Mouse (Mus musculus) urinary bladder, postnatal 10 days (tissue): ENCODE data around the gene Nepn.

Experiments used
- DNase-seq: peaks from one replicate; pipeline ENCODE4 v3.0.0; 2022; ENCODE audit warnings: low spot score

Gene Nepn

DNA sequence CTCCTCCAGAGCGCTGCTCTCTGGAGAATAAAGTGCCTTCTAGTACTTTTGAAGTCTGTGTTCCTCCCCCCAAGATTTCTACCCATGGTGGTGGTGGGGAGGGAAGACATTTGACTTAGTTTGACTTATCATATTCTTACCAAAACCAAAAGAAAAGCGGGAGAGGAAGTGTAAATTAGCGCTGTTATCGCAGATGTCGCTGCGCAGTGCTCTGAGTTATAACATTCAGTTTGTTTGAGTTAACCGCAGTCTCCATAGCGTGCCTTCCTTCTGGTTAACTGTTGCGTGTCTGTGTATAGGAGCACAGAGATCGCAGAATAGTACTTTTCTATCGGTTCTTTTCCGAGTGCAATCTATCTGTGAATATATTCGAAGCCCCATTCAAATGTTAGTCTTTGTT is 16.4 kb downstream of the Nepn start:
- DNase-seq: no peak

GRCm38 (mm10) chr10:52407526-52407925 is 18.8 kb downstream of the Nepn start:
- no peak for DNase-seq

GRCm38 (mm10) chr10:52415020-52415419 is 26.2 kb downstream of the Nepn start:
- no peak for DNase-seq

DNA sequence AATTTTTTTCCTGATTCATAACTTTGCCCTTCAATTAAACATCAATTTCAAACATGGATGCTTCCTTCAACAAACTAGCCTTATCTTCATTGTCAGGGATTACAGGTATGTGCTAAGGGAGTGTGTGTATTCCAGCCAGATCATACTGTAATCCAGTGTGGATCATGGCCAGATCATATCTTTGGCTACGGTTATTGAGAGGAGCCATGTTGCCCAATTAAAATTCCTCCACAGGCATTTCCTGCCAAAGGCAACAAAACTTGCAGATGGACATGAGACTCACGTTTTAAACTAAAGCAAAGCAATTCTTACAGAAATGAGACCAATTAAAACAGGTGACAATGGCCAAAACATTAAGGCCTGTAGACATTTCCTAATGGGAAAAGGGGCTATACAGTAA is 27.7 kb downstream of the Nepn start:
- no peak for DNase-seq

- peak; percentile 88 for DNase-seq
Measured at GRCm38 (mm10) chr10:52417299-52417997, 28.7 kb downstream of the Nepn start, which contains the start of gene Nus1. TSS of gene Nus1 (plus strand) at chr10:52417547.

GRCm38 (mm10) chr10:52417998-52418860 is 29.5 kb downstream of the Nepn start:
- DNase-seq: no peak

- DNase-seq: no peak
Measured at GRCm38 (mm10) chr10:52418931-52419330, 30.2 kb downstream of the Nepn start.

DNA sequence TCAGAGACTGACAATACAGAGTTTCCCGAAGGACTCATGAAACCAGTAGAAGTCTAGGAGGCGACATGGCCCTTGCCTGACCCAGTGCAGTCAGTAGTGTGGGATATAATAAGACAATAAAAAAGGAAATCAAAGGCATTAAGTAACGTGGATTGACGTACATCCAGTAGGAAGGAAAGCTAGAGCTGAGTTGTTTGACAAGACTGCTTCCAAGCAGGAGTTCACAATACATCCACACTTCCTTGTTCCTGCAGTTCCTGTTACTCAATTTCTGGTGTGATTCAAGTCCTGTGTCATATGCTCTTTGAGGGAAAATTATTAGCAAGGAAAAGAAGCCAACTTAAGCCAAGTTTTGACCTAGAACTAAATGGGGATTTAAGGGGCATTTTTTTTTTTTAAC is 30.6 kb downstream of the Nepn start:
- no peak for DNase-seq

DNA sequence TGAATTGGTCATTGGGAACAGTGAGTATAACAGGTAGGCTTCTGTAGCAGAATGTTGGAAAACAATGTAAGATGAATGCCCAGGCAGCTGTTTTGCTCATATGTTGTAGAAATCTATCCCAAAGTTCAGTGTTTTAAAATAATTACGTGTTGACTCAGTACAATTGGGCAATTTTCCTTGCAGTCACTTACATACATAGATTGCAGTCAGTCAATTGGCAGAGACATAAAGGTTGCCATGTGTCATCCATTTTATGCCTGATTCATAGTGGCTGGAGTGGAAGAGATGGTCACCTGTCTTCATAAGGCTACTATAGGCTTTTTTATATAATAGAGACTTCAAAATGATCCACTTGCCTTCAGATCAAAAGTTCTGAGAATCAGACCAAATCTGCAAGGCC is 31.8 kb downstream of the Nepn start:
- DNase-seq: no peak

DNA sequence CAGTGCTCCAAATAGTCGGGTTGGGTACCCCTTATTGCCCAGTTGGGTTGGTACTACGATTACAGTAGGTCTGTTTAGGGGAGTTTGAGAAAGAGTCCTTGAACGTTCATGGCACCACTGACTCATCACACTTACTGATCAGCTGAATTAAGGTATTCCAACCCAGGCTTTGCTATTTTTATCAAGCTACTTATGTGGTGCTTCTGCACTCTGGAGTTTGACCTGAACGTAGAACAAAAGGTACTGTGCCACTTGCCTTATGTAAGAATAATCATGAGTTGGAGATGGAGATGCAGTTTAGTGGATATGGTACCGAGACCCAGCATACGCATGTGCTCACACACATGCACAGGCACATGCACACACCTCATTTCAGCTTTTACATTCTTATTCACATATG is 32.9 kb downstream of the Nepn start:
- DNase-seq: no peak

- DNase-seq: no peak
Measured at GRCm38 (mm10) chr10:52423097-52423496, 34.3 kb downstream of the Nepn start.

- DNase-seq: no peak
Measured at GRCm38 (mm10) chr10:52426314-52426980, 37.7 kb downstream of the Nepn start.

GRCm38 (mm10) chr10:52427634-52428415 is 39.1 kb downstream of the Nepn start:
- no peak for DNase-seq

- no peak for DNase-seq
Measured at GRCm38 (mm10) chr10:52430953-52431352, 42.2 kb downstream of the Nepn start.

DNA sequence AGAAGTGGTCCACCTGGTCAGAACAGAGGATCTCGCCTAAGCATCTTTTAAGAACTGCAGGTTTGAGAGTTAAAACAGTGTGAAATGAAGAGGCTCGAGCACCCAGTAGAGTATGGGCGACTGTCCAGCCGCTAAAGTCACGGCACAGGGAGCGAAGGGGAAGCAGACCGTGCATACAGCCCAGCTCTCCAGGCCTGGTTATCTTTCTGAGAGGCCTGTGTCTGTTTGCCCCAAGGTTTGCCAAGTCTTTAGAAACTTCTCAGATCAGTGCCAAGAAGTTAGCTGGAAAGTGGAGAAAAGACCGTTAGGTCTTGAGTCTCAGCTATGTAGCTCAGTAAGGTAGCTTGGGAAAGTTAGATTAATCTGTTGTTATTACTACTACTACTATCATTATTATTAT is 46.1 kb downstream of the Nepn start:
- no peak for DNase-seq
